Comparison of ENCODE assay signal across 8 mouse cellular contexts in the genomic region with DNA sequence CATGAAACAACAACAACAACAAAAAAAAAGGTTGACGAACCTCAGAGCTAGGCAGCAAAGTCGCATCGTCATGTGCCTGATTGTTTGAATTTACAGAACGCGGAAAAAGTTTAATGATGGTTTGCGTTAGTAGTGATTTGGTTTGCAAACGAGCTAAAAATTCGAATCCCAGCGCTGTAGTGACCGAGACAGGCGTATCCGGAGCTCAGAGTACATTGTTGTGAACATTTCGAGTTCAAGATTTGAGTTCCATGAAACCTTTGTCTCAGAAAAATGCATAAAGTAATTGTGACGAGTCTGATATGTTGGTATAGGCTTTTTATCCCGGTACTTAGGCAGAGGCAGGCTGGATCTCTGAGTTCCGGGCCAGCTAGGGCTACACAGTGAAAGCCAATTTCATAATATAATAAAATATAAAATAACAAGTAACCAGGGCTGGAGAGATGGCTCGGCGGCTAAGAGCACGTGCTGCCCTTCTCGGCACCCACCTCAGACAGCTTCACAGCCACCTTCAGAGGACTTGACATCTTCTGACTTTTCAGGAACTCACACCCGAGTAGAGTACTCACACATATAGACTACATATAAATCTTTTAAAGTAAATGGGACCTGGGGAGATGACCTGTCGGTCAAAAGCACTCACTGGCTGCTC. TPM values are rescaled to one million over a fixed set of nuclear protein-coding genes. Genes with fewer than 3 reads are reported as not detected.
DNase-seq lines count a peak whose midpoint lies in the region; ATAC-seq and TF ChIP-seq lines count a peak whose summit lies in the region.

No protein-coding gene starts in this region.

- H3K27me3 ChIP-seq in kidney, embryonic 16.5 days (ENCODE audit: insufficient read depth, low read length), result no peaks in the 10 kb centered on the region
- no peaks in the 10 kb centered on the region for H3K27me3 ChIP-seq in hindbrain, embryonic 15.5 days
- H3K27me3 ChIP-seq in midbrain, postnatal 0 days (ENCODE audit: insufficient read depth, low read length), result no peaks in the 10 kb centered on the region

- peak overlapping the region; percentile 79 for H3K4me2 ChIP-seq in kidney, embryonic 16.5 days (replicated peaks; ENCODE audit: low read depth, low read length)
- H3K4me2 ChIP-seq in hindbrain, embryonic 15.5 days, result peak overlapping the region; percentile 74
- H3K4me2 ChIP-seq in midbrain, postnatal 0 days (ENCODE audit: low read depth, low read length, poor library complexity, severe bottlenecking), result peak overlapping the region; percentile 63

- no peaks in the 10 kb centered on the region for H3K9me3 ChIP-seq in kidney, embryonic 16.5 days (ENCODE audit: low read length)
- H3K9me3 ChIP-seq in hindbrain, embryonic 15.5 days, result no peaks in the 10 kb centered on the region
- H3K9me3 ChIP-seq in midbrain, postnatal 0 days (ENCODE audit: low read length), result no peaks in the 10 kb centered on the region

- peak overlapping the region; percentile 83 for H3K4me3 ChIP-seq in kidney, embryonic 16.5 days (ENCODE audit: low read length)
- peak overlapping the region; percentile 79 for H3K4me3 ChIP-seq in bone marrow macrophage, adult 2 months (ENCODE audit: insufficient read depth, low read length)
- H3K4me3 ChIP-seq in hindbrain, embryonic 15.5 days, result peak overlapping the region; percentile 99
- H3K4me3 ChIP-seq in midbrain, postnatal 0 days (ENCODE audit: low read depth, low read length), result peak overlapping the region; percentile 99

- 10% methylated on average over 22 of the region's 22 CpGs for WGBS in kidney, embryonic 16.5 days
- WGBS in hindbrain, embryonic 15.5 days, result 27% methylated on average over 22 of the region's 22 CpGs
- WGBS in midbrain, postnatal 0 days, result 25% methylated on average over 22 of the region's 22 CpGs

- DNase-seq in kidney, adult 9 months, result no peak
- DNase-seq in midbrain, postnatal 0 days (ENCODE audit: low spot score), result no peak
- DNase-seq in left cerebral cortex, adult 8-10 months (ENCODE audit: low spot score in 2 of 2), result no peak
- no peak for DNase-seq in ovary, postnatal 10 days (ENCODE audit: low spot score)
- DNase-seq in MN1 (ENCODE audit: low spot score), result no peak

- peak overlapping the region; percentile 78 for H3K9ac ChIP-seq in kidney, embryonic 16.5 days (replicated peaks; ENCODE audit: low read length)
- H3K9ac ChIP-seq in hindbrain, embryonic 15.5 days, result peak overlapping the region; percentile 76
- H3K9ac ChIP-seq in midbrain, postnatal 0 days (replicated peaks; ENCODE audit: low read length, poor library complexity, severe bottlenecking), result peak overlapping the region; percentile 84

- TF ChIP-seq POLR2A in bone marrow macrophage, adult 2 months (IDR thresholded peaks at IDR 0.05; ENCODE audit: borderline replicate concordance, low read depth, low read length), result no peak

- peak overlapping the region; percentile 98 for H3K27ac ChIP-seq in kidney, embryonic 16.5 days (ENCODE audit: low read length)
- peak overlapping the region; percentile 84 for H3K27ac ChIP-seq in bone marrow macrophage, adult 2 months (ENCODE audit: insufficient read depth, low read depth, low read length)
- peak overlapping the region; percentile 94 for H3K27ac ChIP-seq in hindbrain, embryonic 15.5 days (replicated peaks)
- H3K27ac ChIP-seq in midbrain, postnatal 0 days (ENCODE audit: low read depth, low read length), result peak overlapping the region; percentile 99

- no peak for ATAC-seq in kidney, embryonic 16.5 days (ENCODE audit: low FRiP score, low TSS enrichment)
- no peak for ATAC-seq in hindbrain, embryonic 15.5 days (ENCODE audit: low FRiP score, low read depth)
- no peak for ATAC-seq in midbrain, postnatal 0 days (ENCODE audit: low FRiP score)

- TF ChIP-seq CTCF in bone marrow macrophage, adult 2 months (IDR thresholded peaks at IDR 0.05; ENCODE audit: low read depth, low read length), result no peak
- TF ChIP-seq CTCF in midbrain, postnatal 0 days (IDR thresholded peaks at IDR 0.05), result no peak

- H3K4me1 ChIP-seq in kidney, embryonic 16.5 days (ENCODE audit: insufficient read depth, low read length), result peaks cover 33% of the 10 kb centered on the region
- peaks cover 24% of the 10 kb centered on the region for H3K4me1 ChIP-seq in bone marrow macrophage, adult 2 months (ENCODE audit: control insufficient read depth, insufficient read depth, low read length)
- H3K4me1 ChIP-seq in hindbrain, embryonic 15.5 days (replicated peaks), result peaks cover 41% of the 10 kb centered on the region
- H3K4me1 ChIP-seq in midbrain, postnatal 0 days (ENCODE audit: insufficient read depth, low read length), result peaks cover 21% of the 10 kb centered on the region

- H3K36me3 ChIP-seq in kidney, embryonic 16.5 days (ENCODE audit: insufficient read depth, low read length), result no peaks in the 10 kb centered on the region
- no peaks in the 10 kb centered on the region for H3K36me3 ChIP-seq in hindbrain, embryonic 15.5 days
- H3K36me3 ChIP-seq in midbrain, postnatal 0 days (ENCODE audit: insufficient read depth, low read length), result no peaks in the 10 kb centered on the region

RNA-seq across cellular contexts. Expression of a gene that starts 1.0 kb away (rescaled TPM):
- polyA plus RNA-seq in kidney, embryonic 16.5 days (2015; fragmentation: Nextera tagmentation; extraction: Ambion mirVana), result 25.6 and 30.4 TPM in 2 replicates
- 76.2 and 79.2 TPM in 2 replicates for polyA plus RNA-seq in bone marrow macrophage, adult 2 months (2012; ENCODE audit: insufficient read depth, insufficient read length, missing spikeins)
- polyA plus RNA-seq in hindbrain, embryonic 15.5 days (2015; fragmentation: Nextera tagmentation; extraction: Ambion mirVana), result 65.3 and 70.8 TPM in 2 replicates
- 92.5 and 98.3 TPM in 2 replicates for total RNA-seq in midbrain, postnatal 0 days (2014; rRNA removed)
- 62.2 and 78.7 TPM in 2 replicates for polyA plus RNA-seq in midbrain, postnatal 0 days (2015; fragmentation: Nextera tagmentation; extraction: Ambion mirVana)
- total RNA-seq in left cerebral cortex, adult 8-10 months (2022), result 100 to 1,000 TPM; 146 to 152 (median 151) TPM

RNA-seq across cellular contexts. Expression of a gene that starts 19.6 kb away (rescaled TPM):
- polyA plus RNA-seq in kidney, embryonic 16.5 days (2015; fragmentation: Nextera tagmentation; extraction: Ambion mirVana), result 56.6 and 59.1 TPM in 2 replicates
- 58.3 and 65.1 TPM in 2 replicates for polyA plus RNA-seq in bone marrow macrophage, adult 2 months (2012; ENCODE audit: insufficient read depth, insufficient read length, missing spikeins)
- 43.3 and 49.1 TPM in 2 replicates for polyA plus RNA-seq in hindbrain, embryonic 15.5 days (2015; fragmentation: Nextera tagmentation; extraction: Ambion mirVana)
- total RNA-seq in midbrain, postnatal 0 days (2014; rRNA removed), result 47.2 and 64.3 TPM in 2 replicates
- 50.1 and 51.3 TPM in 2 replicates for polyA plus RNA-seq in midbrain, postnatal 0 days (2015; fragmentation: Nextera tagmentation; extraction: Ambion mirVana)
- 10 to 100 TPM; 54.2 to 66.2 (median 63.3) TPM for total RNA-seq in left cerebral cortex, adult 8-10 months (2022)

RNA-seq across cellular contexts. Expression of a gene that starts 59.0 kb away (rescaled TPM):
- polyA plus RNA-seq in kidney, embryonic 16.5 days (2015; fragmentation: Nextera tagmentation; extraction: Ambion mirVana), result 1,084 and 1,349 TPM in 2 replicates
- polyA plus RNA-seq in bone marrow macrophage, adult 2 months (2012; ENCODE audit: insufficient read depth, insufficient read length, missing spikeins), result 1,467 and 1,640 TPM in 2 replicates
- polyA plus RNA-seq in hindbrain, embryonic 15.5 days (2015; fragmentation: Nextera tagmentation; extraction: Ambion mirVana), result 632 and 725 TPM in 2 replicates
- 2,117 and 2,785 TPM in 2 replicates for total RNA-seq in midbrain, postnatal 0 days (2014; rRNA removed)
- polyA plus RNA-seq in midbrain, postnatal 0 days (2015; fragmentation: Nextera tagmentation; extraction: Ambion mirVana), result 801 and 821 TPM in 2 replicates
- 100 to 1,000 TPM; 401 to 484 (median 442) TPM for total RNA-seq in left cerebral cortex, adult 8-10 months (2022)
